Mouse (Mus musculus): Measurements from ENCODE around the gene 4930562C15Rik.

DNA sequence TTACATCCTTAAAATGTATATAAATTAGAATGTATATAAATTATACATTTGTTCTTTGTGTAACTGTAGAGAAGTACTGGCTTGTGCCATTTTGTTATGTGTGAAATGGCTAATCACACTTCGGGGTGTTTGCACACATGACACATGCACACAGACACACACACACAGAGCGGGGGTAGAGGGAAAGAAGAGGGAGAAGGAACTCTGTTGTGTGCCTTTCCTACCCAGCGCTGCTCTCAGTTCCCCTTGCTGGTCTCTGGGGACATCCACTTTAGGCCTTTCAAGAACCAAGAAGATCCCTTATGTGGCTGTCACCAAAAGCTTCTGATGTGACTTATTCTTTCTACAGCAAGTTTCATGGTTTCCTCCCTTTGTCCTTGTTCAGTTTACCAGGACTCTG lies 11.8 kb downstream of the 4930562C15Rik start:
- TF ChIP-seq CTCF (IDR thresholded peaks at IDR 0.05; ENCODE audit: insufficient read depth, low read depth, low read length), result no peak
- TF ChIP-seq POLR2A (IDR thresholded peaks at IDR 0.05; ENCODE audit: insufficient read depth, low read depth, low read length), result no peak

All from olfactory bulb, adult 2 months (tissue).